Mouse (Mus musculus) layer of hippocampus, adult 18-20 months (tissue): ENCODE results near the gene 9930111J21Rik1. TPM values are rescaled to one million over a fixed set of nuclear protein-coding genes. Genes with fewer than 3 reads are reported as not detected.
"Not testable (repeated sequence)": the region's sequence is repeated elsewhere in the genome, so short reads cannot be mapped to it uniquely, and the experiment has no call there.

Experiments used
- DNase-seq, 2 experiments: peaks; one replicate each; pipeline ENCODE4 v3.0.0; 2022; ENCODE audit warnings: low spot score in 2 of 2
- total RNA-seq, 2 experiments: library from RNA; stranded (reverse); gene quantifications; 2 replicates each; pipeline ENCODE4 v1.2.3; 2021

The 9930111J21Rik1 gene
- total RNA-seq, 2 experiments from 2014 or later, result 0.96 to 0.99 TPM

- no peak for DNase-seq
Measured at GRCm38 (mm10) chr11:48918380-48918779, 60.8 kb downstream of the 9930111J21Rik1 start.

- DNase-seq, result no peak
Measured at GRCm38 (mm10) chr11:48913611-48914010, 65.6 kb downstream of the 9930111J21Rik1 start.

GRCm38 (mm10) chr11:48908459-48908858 lies 70.7 kb downstream of the 9930111J21Rik1 start:
- no peak for DNase-seq

- no peak for DNase-seq
Measured at GRCm38 (mm10) chr11:48902021-48902420, 77.2 kb downstream of the 9930111J21Rik1 start, which contains the start of gene Gm5431. TSS of gene Gm5431 (minus strand) at chr11:48902214.

GRCm38 (mm10) chr11:48901567-48901930 lies 77.6 kb downstream of the 9930111J21Rik1 start:
- DNase-seq, result not testable (repeated sequence)

- not testable (repeated sequence) for DNase-seq
Measured at GRCm38 (mm10) chr11:48900654-48901566, 78.3 kb downstream of the 9930111J21Rik1 start.

GRCm38 (mm10) chr11:48898812-48899431 lies 80.3 kb downstream of the 9930111J21Rik1 start:
- DNase-seq, result no peak

Other genes starting within 250 kb of the 9930111J21Rik1 start
- gene Rack1, start 179.1 kb downstream of the 9930111J21Rik1 start, total RNA-seq, result 100 to 1,000 TPM; 237 to 246 TPM
- gene Trim41, start 162.0 kb downstream of the 9930111J21Rik1 start, total RNA-seq, result 10 to 100 TPM; 58.1 to 62.3 TPM
- gene Trim7, start 153.3 kb downstream of the 9930111J21Rik1 start, total RNA-seq, result 1 to 10 TPM; 1.9 to 2.4 TPM
- 1 to 10 TPM in 1 of 2 experiments, under 1 TPM in 1; 0.38 to 1.1 TPM for gene Gm12184, start 152.7 kb downstream of the 9930111J21Rik1 start, total RNA-seq
- gene Irgm1, start 107.7 kb downstream of the 9930111J21Rik1 start, total RNA-seq, result 1 to 10 TPM; 5.6 to 5.8 TPM
- under 1 TPM in 1 of 2 experiments, not detected in 1; 0.23 TPM for gene Gm5431, start 77.2 kb downstream of the 9930111J21Rik1 start, total RNA-seq
- gene Psme2b, start 33.2 kb downstream of the 9930111J21Rik1 start, total RNA-seq, result 1 to 10 TPM in 1 of 2 experiments, under 1 TPM in 1; 0.84 to 1.7 TPM
- not detected for gene Olfr56, start 509 bp downstream of the 9930111J21Rik1 start, total RNA-seq
- under 1 TPM; 0.12 to 0.18 TPM for gene Gm12185, start 12.8 kb upstream of the 9930111J21Rik1 start, total RNA-seq
- gene Tgtp1, start 14.8 kb upstream of the 9930111J21Rik1 start, total RNA-seq, result 1 to 10 TPM in 1 of 2 experiments, under 1 TPM in 1; 0.22 to 1.1 TPM
- 1 to 10 TPM; 1.1 to 1.4 TPM for gene 9930111J21Rik2, start 71.8 kb upstream of the 9930111J21Rik1 start, total RNA-seq
- not detected for gene Tgtp2, start 84.8 kb upstream of the 9930111J21Rik1 start, total RNA-seq
- under 1 TPM; 0.40 to 0.51 TPM for gene Ifi47, start 97.2 kb upstream of the 9930111J21Rik1 start, total RNA-seq
- not detected for gene Olfr1396, start 135.5 kb upstream of the 9930111J21Rik1 start, total RNA-seq
- gene Olfr1395, start 162.9 kb upstream of the 9930111J21Rik1 start, total RNA-seq, result not detected
- not detected for gene Olfr1394, start 175.0 kb upstream of the 9930111J21Rik1 start, total RNA-seq
- not detected for gene Btnl9, start 207.8 kb upstream of the 9930111J21Rik1 start, total RNA-seq
- 10 to 100 TPM; 48.6 to 49.6 TPM for gene Zfp62, start 223.9 kb upstream of the 9930111J21Rik1 start, total RNA-seq